Mouse (Mus musculus) embryonic fibroblast, embryonic 13.5 days (primary cell): ENCODE measurements around the gene Ano1. TPM values are rescaled to one million over a fixed set of nuclear protein-coding genes. Genes with fewer than 3 reads are reported as not detected.

Experiments used
- H3K27ac ChIP-seq: 2 replicates; pipeline ENCODE4 v1.5.1; 2012; ENCODE audit warnings: low read length, control low read depth, inconsistent platforms; ENCODE audit not compliant: insufficient read depth
- H3K4me1 ChIP-seq: 2 replicates; pipeline ENCODE4 v1.6.1; 2011; ENCODE audit warnings: low read length; ENCODE audit not compliant: control insufficient read depth, insufficient read depth
- H3K4me3 ChIP-seq: 2 replicates; pipeline ENCODE4 v1.5.1; 2011; ENCODE audit warnings: mild to moderate bottlenecking, control low read depth, low read length; ENCODE audit not compliant: insufficient read depth
- CTCF ChIP-seq: IDR thresholded peaks from 2 replicates; pipeline ENCODE4 v1.5.1; 2011; ENCODE audit warnings: mild to moderate bottlenecking, control low read depth, low read length, moderate library complexity, borderline replicate concordance; ENCODE audit not compliant: insufficient read depth
- POLR2A ChIP-seq: IDR thresholded peaks from 2 replicates; pipeline ENCODE4 v1.6.1; 2011; ENCODE audit warnings: low read depth, mild to moderate bottlenecking, control low read depth, low read length, moderate library complexity
- polyA plus RNA-seq: library from polyadenylated mRNA; stranded (reverse); fragments of >200 nt; gene quantifications from 2 replicates; pipeline ENCODE4 v1.2.4, GENCODE M21; 2011; ENCODE audit warnings: low read depth; ENCODE audit not compliant: missing spikeins, insufficient read length

The Ano1 gene
- polyA plus RNA-seq, 1 experiment: 5.2 TPM

DNA sequence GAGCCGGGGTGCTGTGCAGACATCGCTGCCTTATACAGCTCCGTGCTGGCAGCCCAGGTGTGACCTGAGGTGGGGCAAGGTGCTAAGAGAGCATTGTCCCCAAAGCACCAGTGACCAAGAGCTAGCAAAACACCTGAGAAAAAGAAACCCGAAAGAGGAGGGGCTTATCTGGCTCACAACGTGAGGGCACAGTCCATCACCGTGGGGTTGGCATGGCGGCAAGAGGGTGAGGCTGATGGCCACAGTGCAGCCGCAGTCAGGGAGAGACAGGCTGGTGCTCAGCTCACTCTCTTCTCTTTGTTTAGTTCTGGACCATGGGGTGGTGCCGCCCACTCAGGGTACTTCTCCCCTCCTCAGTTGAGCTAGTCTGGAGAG lies 1.9 kb upstream of the Ano1 start:
- TF ChIP-seq POLR2A (no peak), CTCF (no peak)
- Histone ChIP-seq H3K27ac (no peak overlapping the region), H3K4me3 (no peak overlapping the region), H3K4me1 (no peaks in the 10 kb centered on the region)

DNA sequence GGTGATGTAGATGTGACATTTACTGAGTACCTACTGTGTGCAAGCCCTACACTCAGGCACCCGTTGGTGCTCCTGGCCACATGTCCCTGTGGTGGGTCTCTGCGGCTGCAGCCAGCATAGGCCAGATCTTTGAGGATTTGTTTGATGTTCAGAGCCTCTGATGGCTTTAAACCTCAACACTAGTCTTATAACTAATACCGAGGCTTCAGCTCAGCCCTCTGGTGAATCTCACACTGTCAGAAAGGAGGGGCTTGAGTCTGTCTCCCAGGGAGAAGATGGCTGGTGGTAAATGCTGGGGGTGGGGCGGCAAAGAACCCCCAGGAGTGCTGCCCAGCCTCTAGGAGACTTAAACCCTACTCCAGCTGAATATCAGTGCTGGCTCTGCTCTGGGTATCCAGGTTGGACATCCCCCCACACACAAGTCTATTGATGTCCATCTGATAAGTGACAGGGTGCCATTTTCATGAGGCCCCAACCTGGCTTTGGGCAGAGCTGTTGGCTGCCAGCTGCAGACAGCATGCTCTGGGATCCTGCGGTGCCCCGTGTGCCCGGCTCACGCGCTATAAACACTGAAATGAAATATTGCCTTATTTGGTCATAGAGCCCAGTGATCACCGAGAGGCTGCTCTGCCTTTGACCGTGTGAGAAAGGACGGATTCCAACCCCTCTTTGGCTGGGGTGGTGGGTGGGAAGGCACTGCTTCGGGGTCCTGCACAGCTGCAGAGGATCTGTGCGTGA lies 1.3 kb upstream of the Ano1 start:
- H3K4me1 ChIP-seq: peaks cover 2% of the 10 kb centered on the region; the same call in 1 of the 2 replicates
- TF ChIP-seq CTCF (no peak), POLR2A (no peak)
- no peak overlapping the region for H3K4me3 ChIP-seq
- H3K27ac ChIP-seq: no peak overlapping the region

DNA sequence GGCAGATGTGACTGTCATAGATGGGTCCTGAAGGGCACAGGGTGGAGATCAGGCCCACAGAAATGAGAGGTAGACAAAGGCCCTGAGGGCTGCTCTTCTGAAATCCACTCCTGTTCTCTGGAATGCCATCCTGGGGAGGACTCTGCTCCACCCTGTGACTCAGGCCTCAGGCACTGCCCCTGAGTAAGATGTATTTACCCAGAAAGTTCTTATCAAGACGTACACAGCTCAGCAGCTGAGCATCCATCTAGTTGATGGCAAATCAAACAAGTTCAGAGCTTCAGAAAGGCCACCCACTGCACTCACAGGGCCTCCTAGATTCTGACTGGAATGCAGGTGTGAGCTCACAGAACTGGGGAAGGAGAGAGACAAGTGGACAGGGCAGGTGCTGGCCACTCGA lies 4.0 kb downstream of the Ano1 start:
- TF ChIP-seq CTCF: no peak
- TF ChIP-seq POLR2A: no peak
- H3K27ac ChIP-seq: no peak overlapping the region; the same call in 1 of the 2 replicates
- H3K4me1 ChIP-seq: peaks cover 11% of the 10 kb centered on the region; the same call in 1 of the 2 replicates
- H3K4me3 ChIP-seq: no peak overlapping the region

DNA sequence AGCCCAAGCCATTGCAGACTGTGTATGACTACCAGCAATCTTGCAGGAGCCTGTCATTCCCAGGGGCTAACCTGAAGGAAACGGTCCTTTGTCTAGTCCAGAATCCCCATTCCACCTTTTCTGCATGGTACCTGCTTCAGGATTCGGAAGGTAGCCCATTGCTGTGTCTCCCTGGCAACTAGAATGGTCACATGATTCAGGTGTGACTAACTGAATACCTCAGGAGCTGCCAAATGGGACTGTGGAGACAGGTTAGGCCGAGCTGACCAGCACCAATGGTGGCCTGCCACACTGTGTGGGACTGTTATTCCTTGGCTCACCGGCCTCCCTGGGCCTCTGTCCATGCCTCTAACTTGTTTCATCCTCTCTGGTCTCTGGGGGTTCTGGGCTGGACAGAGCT lies 5.3 kb downstream of the Ano1 start:
- no peak overlapping the region for H3K27ac ChIP-seq
- peaks cover 11% of the 10 kb centered on the region; the same call in 1 of the 2 replicates for H3K4me1 ChIP-seq
- no peak overlapping the region for H3K4me3 ChIP-seq
- no peak for TF ChIP-seq POLR2A

DNA sequence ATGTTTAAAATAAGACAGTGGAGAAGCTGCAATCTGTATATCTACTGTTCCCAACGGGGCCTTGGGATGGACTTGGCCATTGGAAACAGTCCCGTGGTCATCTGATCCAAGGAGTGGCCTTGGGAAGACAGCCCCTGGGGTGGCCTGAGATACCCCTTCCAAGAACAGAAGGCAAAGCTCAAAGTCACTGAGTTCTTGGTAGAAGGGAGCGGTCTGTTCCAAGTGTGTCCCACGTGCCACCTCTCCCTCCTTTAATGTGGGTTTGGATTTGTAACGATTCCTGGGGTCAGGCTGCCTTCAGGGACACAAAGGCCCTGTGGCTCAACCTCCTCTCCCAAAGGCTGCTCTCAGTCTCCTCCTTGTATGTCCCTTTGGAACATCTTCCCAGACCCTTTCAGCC lies 7.9 kb downstream of the Ano1 start:
- H3K27ac ChIP-seq: no peak overlapping the region
- TF ChIP-seq POLR2A (no peak), CTCF (no peak)
- H3K4me3 ChIP-seq: no peak overlapping the region
- H3K4me1 ChIP-seq: peaks cover 11% of the 10 kb centered on the region; the same call in 1 of the 2 replicates

DNA sequence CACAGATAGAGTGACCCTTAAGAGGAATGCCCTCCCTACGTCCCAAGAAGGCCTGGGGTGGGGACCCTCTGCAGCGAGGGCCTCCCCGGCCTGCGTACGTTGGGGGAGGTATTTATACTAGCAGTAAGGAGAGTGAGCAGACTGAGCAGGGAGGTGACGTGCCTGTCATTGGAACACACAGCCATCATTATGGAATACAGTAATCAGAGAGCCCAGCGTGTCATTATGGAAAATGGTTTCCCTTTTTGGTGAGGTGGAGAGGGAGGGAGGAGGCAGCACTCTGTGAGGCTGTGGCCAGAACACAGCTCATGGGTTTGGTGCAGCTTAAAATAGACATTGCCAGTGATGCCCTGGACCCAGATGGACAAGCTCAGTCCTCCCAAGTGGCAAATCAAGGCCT lies 11.1 kb downstream of the Ano1 start:
- H3K4me1 ChIP-seq: no peaks in the 10 kb centered on the region
- TF ChIP-seq CTCF (no peak), POLR2A (no peak)
- H3K27ac ChIP-seq: no peak overlapping the region
- H3K4me3 ChIP-seq: no peak overlapping the region

DNA sequence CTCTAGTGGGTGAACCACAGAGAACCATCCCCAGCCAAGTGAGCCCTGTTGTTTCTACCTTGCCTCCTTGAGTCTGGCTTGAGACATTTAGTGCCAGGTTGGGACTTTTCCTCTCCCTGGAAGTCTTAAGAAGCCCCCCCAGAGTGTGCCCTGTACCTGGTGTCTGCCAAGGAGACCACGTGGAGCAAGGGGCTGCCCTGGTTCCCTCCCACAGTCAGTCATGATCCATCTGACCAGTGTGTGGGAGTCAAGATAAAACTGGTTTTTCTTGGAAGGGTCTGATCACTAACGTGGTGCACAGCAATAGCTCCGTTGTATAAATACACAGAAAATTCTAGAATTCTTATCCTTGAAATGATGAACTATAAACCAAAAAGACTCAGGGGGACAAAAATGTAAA lies 12.0 kb downstream of the Ano1 start:
- Histone ChIP-seq H3K4me3 (no peak overlapping the region), H3K4me1 (no peaks in the 10 kb centered on the region), H3K27ac (no peak overlapping the region)
- TF ChIP-seq POLR2A: no peak
- TF ChIP-seq CTCF: no peak

DNA sequence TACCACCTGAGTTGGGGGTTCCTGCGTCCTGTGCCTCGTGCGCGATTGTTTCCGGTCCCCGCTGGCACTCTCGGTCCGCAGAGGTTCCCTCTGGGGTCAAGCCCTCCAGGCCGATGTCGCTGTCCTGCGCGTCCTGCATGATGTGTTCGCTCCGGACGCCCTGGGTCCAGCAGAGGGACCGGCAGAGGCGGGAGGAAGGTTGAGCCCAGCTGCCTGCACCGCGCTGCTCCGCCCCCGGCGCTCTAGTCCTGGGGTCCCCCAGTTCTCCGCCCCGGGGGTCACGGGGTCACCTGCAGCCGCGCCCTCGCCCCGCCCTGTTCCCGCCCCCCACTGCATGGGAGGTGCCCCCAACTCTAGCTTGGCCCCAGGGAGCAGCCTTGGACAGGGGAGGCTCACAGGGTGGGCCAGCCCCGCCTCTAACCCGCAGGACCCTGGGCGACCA lies 13.4 kb downstream of the Ano1 start:
- no peak for TF ChIP-seq POLR2A
- no peak for TF ChIP-seq CTCF

DNA sequence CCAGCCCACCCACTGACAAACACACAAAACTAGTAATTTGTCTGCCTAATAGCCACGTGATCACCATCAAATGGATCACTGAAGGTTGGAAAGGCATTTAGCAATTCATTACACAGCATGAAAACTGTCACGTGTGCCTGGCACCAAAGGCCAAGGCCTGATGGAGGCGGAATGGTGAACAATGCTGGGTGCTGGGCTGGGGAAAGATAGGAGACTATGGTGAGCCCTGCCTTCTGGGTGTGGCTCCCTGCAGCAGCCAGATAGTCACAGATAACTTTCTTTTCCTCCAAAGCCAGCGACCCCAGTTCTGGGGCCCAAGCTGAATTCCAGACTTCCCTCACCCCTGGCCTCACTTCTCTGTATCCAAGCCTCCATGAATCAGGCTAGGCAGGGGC lies 19.9 kb downstream of the Ano1 start:
- Histone ChIP-seq H3K27ac (no peak overlapping the region), H3K4me1 (no peaks in the 10 kb centered on the region)
- TF ChIP-seq POLR2A (no peak), CTCF (no peak)

More for the DNA sequence above, 13.4 kb downstream of the Ano1 start:
- H3K27ac ChIP-seq: no peak overlapping the region
- no peaks in the 10 kb centered on the region for H3K4me1 ChIP-seq
- peak overlapping the region; percentile 32 for H3K4me3 ChIP-seq

DNA sequence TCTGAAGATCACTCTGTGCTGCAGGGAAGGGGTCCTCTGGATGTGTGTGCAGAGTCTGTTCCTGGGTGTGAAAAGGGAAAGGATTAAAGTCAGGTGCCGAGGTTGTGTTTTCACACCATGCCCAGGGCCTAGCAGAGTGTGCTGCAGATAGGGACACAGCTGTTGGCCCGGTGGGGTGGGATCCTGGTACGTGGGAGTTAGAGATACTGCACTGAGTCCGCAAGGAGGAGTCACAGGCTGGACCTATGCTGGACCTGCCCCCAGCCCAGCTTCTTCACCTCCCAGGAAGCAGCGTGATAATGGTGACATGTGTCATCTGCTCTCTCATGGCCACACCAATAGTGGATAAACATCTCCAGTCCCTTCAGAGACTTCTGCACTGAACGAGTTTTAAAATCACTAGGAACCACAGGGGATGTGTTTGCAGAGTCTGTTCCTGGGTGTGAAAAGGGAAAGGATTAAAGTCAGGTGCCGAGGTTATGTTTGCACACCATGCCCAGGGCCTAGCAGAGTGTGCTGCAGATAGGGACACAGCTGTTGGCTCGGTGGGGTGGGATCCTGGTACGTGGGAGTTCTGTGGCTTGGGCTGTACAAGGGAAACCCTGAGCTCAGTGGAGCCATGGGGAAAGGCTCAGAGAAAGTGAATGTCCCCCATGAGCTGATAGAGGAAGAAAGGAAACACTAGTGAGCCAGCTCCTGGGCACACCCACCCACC lies 20.4 kb downstream of the Ano1 start:
- no peaks in the 10 kb centered on the region for H3K4me1 ChIP-seq
- no peak overlapping the region for H3K27ac ChIP-seq
- TF ChIP-seq POLR2A (no peak), CTCF (no peak)
- no peak overlapping the region for H3K4me3 ChIP-seq

More for the DNA sequence above, 19.9 kb downstream of the Ano1 start:
- no peak overlapping the region for H3K4me3 ChIP-seq
